Mouse (Mus musculus) spleen, adult 2 months (tissue): ENCODE measurements at regions not wholly inside any gene's neighbourhood (a gene's known extent, or its start where the extent isn't known, plus 50 kb on each side); places are given as distances from the start of the nearest gene placed in this dataset.

Experiments
- CTCF ChIP-seq: fragments of 200-500 bp; IDR thresholded peaks from 2 replicates; pipeline ENCODE4 v1.5.1; 2011; ENCODE audit warnings: mild to moderate bottlenecking, inconsistent platforms; ENCODE audit not compliant: insufficient read depth, insufficient read length, insufficient replicate concordance; ENCODE audit errors: extremely low read depth
- POLR2A ChIP-seq: fragments of 200-500 bp; IDR thresholded peaks from 2 replicates; pipeline ENCODE4 v1.6.1; 2011; ENCODE audit warnings: low read depth, low read length, inconsistent platforms

DNA sequence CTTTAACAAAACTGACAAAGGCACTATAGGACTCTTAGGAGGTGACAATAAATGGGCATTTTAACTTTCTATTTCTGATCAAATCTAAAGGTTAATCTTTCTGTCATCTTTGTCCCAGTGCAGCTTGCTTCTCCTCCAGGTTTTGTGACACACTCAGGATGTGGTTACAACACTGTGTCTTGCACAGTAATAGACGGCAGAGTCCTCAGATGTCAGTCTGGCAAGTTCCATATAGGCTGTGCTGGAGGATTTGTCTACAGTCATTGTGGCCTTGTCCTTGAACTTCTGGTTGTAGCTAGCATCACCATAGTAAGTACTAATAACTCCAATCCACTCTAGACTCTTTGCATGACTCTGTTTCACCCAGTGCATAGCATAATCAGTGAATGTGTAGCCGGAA is 443.8 kb upstream of the Zfp386 start:
- TF ChIP-seq CTCF (no peak), POLR2A (no peak)
